Mouse (Mus musculus) forebrain, embryonic 12.5 days (tissue): ENCODE measurements around the gene Mab21l3. TPM values are rescaled to one million over a fixed set of nuclear protein-coding genes. Genes with fewer than 3 reads are reported as not detected.

Experiments used
- ATAC-seq: fragments of 200-750 bp; cut with Nextera tagmentation; 2 replicates; pipeline ENCODE4 v1.8.0; 2017; ENCODE audit warnings: moderate TSS enrichment; ENCODE audit not compliant: low FRiP score
- H3K27ac ChIP-seq: fragments of 300-500 bp; sonication (generic); 2 replicates; pipeline ENCODE4 v1.5.1; 2016; ENCODE audit warnings: mild to moderate bottlenecking
- H3K27me3 ChIP-seq: fragments of 300-500 bp; sonication (generic); 2 replicates; pipeline ENCODE4 v1.6.1; 2016; ENCODE audit warnings: mild to moderate bottlenecking
- H3K36me3 ChIP-seq: fragments of 300-500 bp; sonication (generic); replicated peaks from 2 replicates; pipeline ENCODE4 v1.6.1; 2016; ENCODE audit warnings: mild to moderate bottlenecking
- H3K4me1 ChIP-seq: fragments of 300-500 bp; sonication (generic); 2 replicates; pipeline ENCODE4 v1.6.1; 2016
- H3K4me2 ChIP-seq: fragments of 300-500 bp; sonication (generic); 2 replicates; pipeline ENCODE4 v1.6.1; 2016; ENCODE audit warnings: mild to moderate bottlenecking, moderate library complexity
- H3K4me3 ChIP-seq: fragments of 300-500 bp; sonication (generic); replicated peaks from 2 replicates; pipeline ENCODE4 v1.5.1; 2016; ENCODE audit warnings: mild to moderate bottlenecking
- H3K9ac ChIP-seq: fragments of 300-500 bp; sonication (generic); 2 replicates; pipeline ENCODE4 v1.6.1; 2016; ENCODE audit warnings: mild to moderate bottlenecking
- H3K9me3 ChIP-seq: fragments of 300-500 bp; sonication (generic); 2 replicates; pipeline ENCODE4 v1.6.1; 2016
- WGBS: fragments of 180-500 bp; shearing (Covaris S2); methylation state at CpG from one replicate; pipeline ENCODE4 v1.1.7; 2016; 5-methylcytosine and 5-hydroxymethylcytosine counted together
- polyA plus RNA-seq: library from polyadenylated mRNA; unstranded; fragments of >200 nt; fragmentation: Nextera tagmentation; extraction: Ambion mirVana; gene quantifications from 2 replicates; pipeline ENCODE4 v1.2.1, GENCODE M21; 2016

Mab21l3 gene
- polyA plus RNA-seq, 1 experiment from 2014 or later = 0.66 TPM

GRCm38 (mm10) chr3:101875258-101875920 lies 26.6 kb upstream of the Mab21l3 start:
- no peaks in the 10 kb centered on the region for H3K27me3 ChIP-seq
- peaks cover 11% of the 10 kb centered on the region for H3K4me1 ChIP-seq
- H3K27ac ChIP-seq = 0 out of 2 replicates have a peak overlapping the region, but pooled peaks have one; percentile 38
- H3K4me2 ChIP-seq = no peak overlapping the region
- 0 out of 2 replicates have a peak, but pooled peaks cover 7% of the 10 kb centered on the region for H3K36me3 ChIP-seq
- ATAC-seq = peak; percentile 17; the same call in 1 of the 2 replicates
- 45% methylated on average over 10 of the region's 10 CpGs for WGBS
- no peak overlapping the region for H3K4me3 ChIP-seq
- H3K9me3 ChIP-seq = no peaks in the 10 kb centered on the region
- no peak overlapping the region for H3K9ac ChIP-seq

- 86% methylated on average over 7 of the region's 7 CpGs for WGBS
- Histone ChIP-seq H3K27ac (no peak overlapping the region), H3K9ac (no peak overlapping the region), H3K4me2 (no peak overlapping the region), H3K9me3 (no peaks in the 10 kb centered on the region), H3K27me3 (no peaks in the 10 kb centered on the region), H3K4me1 (peaks cover 8% of the 10 kb centered on the region), H3K4me3 (no peak overlapping the region), H3K36me3 (no peaks in the 10 kb centered on the region)
- ATAC-seq = no peak
Observed at GRCm38 (mm10) chr3:101873061-101873675, 24.4 kb upstream of the Mab21l3 start.

- Histone ChIP-seq H3K4me1 (peaks cover 7% of the 10 kb centered on the region), H3K9ac (no peak overlapping the region), H3K9me3 (no peaks in the 10 kb centered on the region), H3K36me3 (no peaks in the 10 kb centered on the region), H3K27ac (no peak overlapping the region), H3K27me3 (no peaks in the 10 kb centered on the region), H3K4me2 (no peak overlapping the region), H3K4me3 (no peak overlapping the region)
- 89% methylated on average over 9 of the region's 9 CpGs for WGBS
- ATAC-seq = no peak
Observed at GRCm38 (mm10) chr3:101871951-101872350, 23.2 kb upstream of the Mab21l3 start.

- Histone ChIP-seq H3K4me3 (no peak overlapping the region), H3K27me3 (no peaks in the 10 kb centered on the region), H3K4me2 (no peak overlapping the region), H3K27ac (no peak overlapping the region), H3K9ac (no peak overlapping the region), H3K9me3 (no peaks in the 10 kb centered on the region), H3K4me1 (no peaks in the 10 kb centered on the region), H3K36me3 (0 out of 2 replicates have a peak, but pooled peaks cover 4% of the 10 kb centered on the region)
- no peak for ATAC-seq
- WGBS = 74% methylated on average over 4 of the region's 4 CpGs
Observed at GRCm38 (mm10) chr3:101867001-101867421, 18.3 kb upstream of the Mab21l3 start.

- Histone ChIP-seq H3K9me3 (no peaks in the 10 kb centered on the region), H3K27ac (no peak overlapping the region), H3K4me3 (no peak overlapping the region), H3K9ac (no peak overlapping the region), H3K4me1 (0 out of 2 replicates have a peak, but pooled peaks cover 6% of the 10 kb centered on the region), H3K27me3 (no peaks in the 10 kb centered on the region), H3K4me2 (no peak overlapping the region), H3K36me3 (peaks cover 4% of the 10 kb centered on the region; the same call in 1 of the 2 replicates)
- WGBS = 84% methylated on average over 3 of the region's 3 CpGs
- ATAC-seq = no peak
Observed at GRCm38 (mm10) chr3:101861856-101862255, 13.1 kb upstream of the Mab21l3 start.

- H3K9ac ChIP-seq = no peak overlapping the region
- no peak for ATAC-seq
- H3K36me3 ChIP-seq = peaks cover 4% of the 10 kb centered on the region; the same call in 1 of the 2 replicates
Observed at GRCm38 (mm10) chr3:101860151-101860550, 11.4 kb upstream of the Mab21l3 start.

GRCm38 (mm10) chr3:101859740-101860139 lies 11.0 kb upstream of the Mab21l3 start:
- Histone ChIP-seq H3K4me2 (no peak overlapping the region), H3K27ac (no peak overlapping the region), H3K4me3 (no peak overlapping the region), H3K9me3 (0 out of 2 replicates have a peak, but pooled peaks cover 2% of the 10 kb centered on the region), H3K36me3 (peaks cover 4% of the 10 kb centered on the region; the same call in 1 of the 2 replicates), H3K9ac (no peak overlapping the region), H3K27me3 (no peaks in the 10 kb centered on the region), H3K4me1 (0 out of 2 replicates have a peak, but pooled peaks cover 6% of the 10 kb centered on the region)
- 41% methylated on average over 7 of the region's 7 CpGs for WGBS
- no peak for ATAC-seq

More at GRCm38 (mm10) chr3:101860151-101860550, 11.4 kb upstream of the Mab21l3 start:
- Histone ChIP-seq H3K27me3 (no peaks in the 10 kb centered on the region), H3K9me3 (0 out of 2 replicates have a peak, but pooled peaks cover 2% of the 10 kb centered on the region), H3K4me1 (0 out of 2 replicates have a peak, but pooled peaks cover 6% of the 10 kb centered on the region), H3K4me3 (no peak overlapping the region), H3K27ac (no peak overlapping the region), H3K4me2 (no peak overlapping the region)
- 75% methylated on average over 7 of the region's 7 CpGs for WGBS

- Histone ChIP-seq H3K9ac (no peak overlapping the region), H3K4me3 (no peak overlapping the region), H3K27me3 (no peaks in the 10 kb centered on the region), H3K27ac (no peak overlapping the region), H3K4me2 (no peak overlapping the region), H3K9me3 (0 out of 2 replicates have a peak, but pooled peaks cover 2% of the 10 kb centered on the region), H3K36me3 (no peaks in the 10 kb centered on the region), H3K4me1 (no peaks in the 10 kb centered on the region)
- ATAC-seq = no peak
- 86% methylated on average over 1 of the region's 1 CpGs for WGBS
Observed at GRCm38 (mm10) chr3:101854075-101854474, 5.3 kb upstream of the Mab21l3 start.

- Histone ChIP-seq H3K9ac (no peak overlapping the region), H3K36me3 (no peaks in the 10 kb centered on the region), H3K9me3 (0 out of 2 replicates have a peak, but pooled peaks cover 2% of the 10 kb centered on the region), H3K4me1 (no peaks in the 10 kb centered on the region), H3K4me3 (no peak overlapping the region), H3K4me2 (no peak overlapping the region), H3K27me3 (no peaks in the 10 kb centered on the region), H3K27ac (no peak overlapping the region)
- ATAC-seq = no peak
- WGBS = 87% methylated on average over 6 of the region's 6 CpGs
Observed at GRCm38 (mm10) chr3:101851363-101851762, 2.6 kb upstream of the Mab21l3 start.

GRCm38 (mm10) chr3:101846096-101846495 lies 2.7 kb downstream of the Mab21l3 start:
- no peak overlapping the region for H3K27ac ChIP-seq
- H3K36me3 ChIP-seq = no peaks in the 10 kb centered on the region
- no peaks in the 10 kb centered on the region for H3K27me3 ChIP-seq
- ATAC-seq = no peak
- no peaks in the 10 kb centered on the region for H3K9me3 ChIP-seq
- H3K9ac ChIP-seq = no peak overlapping the region
- no peak overlapping the region for H3K4me2 ChIP-seq
- H3K4me1 ChIP-seq = no peaks in the 10 kb centered on the region
- H3K4me3 ChIP-seq = no peak overlapping the region
- 70% methylated on average over 4 of the region's 4 CpGs for WGBS

GRCm38 (mm10) chr3:101842372-101843094 lies 6.2 kb downstream of the Mab21l3 start:
- Histone ChIP-seq H3K36me3 (no peaks in the 10 kb centered on the region), H3K4me1 (no peaks in the 10 kb centered on the region)
- 71% methylated on average over 7 of the region's 7 CpGs for WGBS

GRCm38 (mm10) chr3:101839327-101839726 lies 9.4 kb downstream of the Mab21l3 start:
- WGBS = 90% methylated on average over 9 of the region's 9 CpGs
- Histone ChIP-seq H3K27me3 (no peaks in the 10 kb centered on the region), H3K4me1 (peaks cover 15% of the 10 kb centered on the region), H3K27ac (no peak overlapping the region), H3K9me3 (no peaks in the 10 kb centered on the region), H3K4me2 (no peak overlapping the region), H3K36me3 (no peaks in the 10 kb centered on the region), H3K4me3 (no peak overlapping the region), H3K9ac (no peak overlapping the region)
- no peak for ATAC-seq

More at GRCm38 (mm10) chr3:101842372-101843094, 6.2 kb downstream of the Mab21l3 start:
- Histone ChIP-seq H3K4me2 (no peak overlapping the region), H3K4me3 (no peak overlapping the region), H3K9me3 (no peaks in the 10 kb centered on the region), H3K9ac (no peak overlapping the region), H3K27ac (no peak overlapping the region), H3K27me3 (no peaks in the 10 kb centered on the region)
- no peak for ATAC-seq
